Mouse (Mus musculus) cortical plate, adult 2 months (tissue): ENCODE results near the gene Kif1b.

Experiments
- CTCF ChIP-seq: fragments of 200-500 bp; IDR thresholded peaks from 2 replicates; pipeline ENCODE4 v1.5.1; 2011; ENCODE audit warnings: mild to moderate bottlenecking, control low read depth, low read length; ENCODE audit not compliant: insufficient read depth; ENCODE audit errors: extremely low read depth
- POLR2A ChIP-seq: fragments of 200-500 bp; IDR thresholded peaks from 2 replicates; pipeline ENCODE4 v1.6.1; 2011; ENCODE audit warnings: mild to moderate bottlenecking, low read length, control low read depth; ENCODE audit not compliant: insufficient read depth; ENCODE audit errors: extremely low read depth

GRCm38 (mm10) chr4:149126663-149127062, 180.8 kb downstream of the Kif1b start, which contains the start of gene Cort:
- no peak for TF ChIP-seq CTCF
- no peak for TF ChIP-seq POLR2A
